Mouse (Mus musculus) olfactory bulb, adult 2 months (tissue): ENCODE measurements around the gene Foxf1.

Experiments
- CTCF ChIP-seq: fragments of 200-500 bp; IDR thresholded peaks from 2 replicates; pipeline ENCODE4 v1.5.1; 2012; ENCODE audit warnings: low read depth, mild to moderate bottlenecking, low read length, moderate library complexity; ENCODE audit not compliant: insufficient read depth
- POLR2A ChIP-seq: fragments of 200-500 bp; IDR thresholded peaks from 2 replicates; pipeline ENCODE4 v1.6.1; 2012; ENCODE audit warnings: mild to moderate bottlenecking, low read depth, low read length, moderate library complexity; ENCODE audit not compliant: insufficient read depth

DNA sequence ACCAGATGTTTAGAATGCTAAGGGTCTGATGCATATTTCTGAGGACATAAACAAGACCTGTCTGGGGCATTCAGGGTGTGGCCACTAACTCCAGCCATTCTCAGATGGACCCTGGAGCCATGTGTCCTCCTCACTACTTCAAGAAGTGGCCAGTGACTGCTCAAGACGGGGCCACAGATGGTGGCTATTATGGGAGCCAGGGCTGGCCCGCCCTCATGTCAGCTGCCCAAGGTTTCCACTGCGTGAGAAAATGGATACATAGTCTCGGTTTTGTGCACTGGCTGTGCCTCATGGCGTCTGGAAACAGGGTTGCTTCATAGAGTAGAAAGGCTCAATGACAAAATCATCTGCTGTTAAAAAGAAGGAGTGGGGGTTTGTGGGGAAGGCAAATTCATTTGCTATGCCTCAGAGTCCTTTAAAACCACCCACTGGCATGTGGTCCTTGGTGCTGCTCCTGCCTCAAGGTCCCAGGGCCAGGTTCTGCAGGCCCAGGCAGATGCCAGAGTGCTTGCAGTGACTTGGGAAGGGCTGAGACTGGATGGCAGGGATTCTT, 48.9 kb downstream of the Foxf1 start:
- no peak for TF ChIP-seq CTCF
- TF ChIP-seq POLR2A, result no peak
